Mouse (Mus musculus) CH12.LX (cell line): ENCODE results near the gene Fgf22. TPM values are rescaled to one million over a fixed set of nuclear protein-coding genes. Genes with fewer than 3 reads are reported as not detected.

Experiments used
- DNase-seq: peaks from one replicate; pipeline ENCODE4 v3.0.0-alpha.2; 2013; ENCODE audit errors: extremely low read depth
- H3K27ac ChIP-seq: 2 replicates; pipeline ENCODE4 v1.5.1; 2012; ENCODE audit warnings: low read depth, mild to moderate bottlenecking, control low read depth, moderate library complexity; ENCODE audit not compliant: insufficient read depth
- H3K27me3 ChIP-seq: replicated peaks from 2 replicates; pipeline ENCODE3; 2012; ENCODE audit warnings: inconsistent platforms
- H3K36me3 ChIP-seq, 2 experiments: replicated peaks in 1 of 2; 2 replicates each; pipeline versions ENCODE3 to v1.6.1; 2012; ENCODE audit warnings: inconsistent platforms in 1 of 2, low read length in 1 of 2, mild to moderate bottlenecking in 1 of 2, mixed read lengths in 1 of 2, moderate library complexity in 1 of 2; ENCODE audit not compliant: control insufficient read depth in 1 of 2, insufficient read depth in 1 of 2
- H3K4me1 ChIP-seq, 2 experiments: 2 replicates each; pipeline ENCODE4 v1.6.1; 2012; ENCODE audit warnings: inconsistent platforms in 1 of 2, moderate library complexity in 1 of 2; ENCODE audit not compliant: insufficient read depth in 2 of 2, control insufficient read depth in 1 of 2
- H3K4me2 ChIP-seq: 2 replicates; pipeline ENCODE4 v1.6.1; 2012; ENCODE audit warnings: low read depth, mild to moderate bottlenecking, control low read depth; ENCODE audit not compliant: poor library complexity, insufficient read depth, severe bottlenecking
- H3K4me3 ChIP-seq, 3 experiments: fragments of 150-350 bp in 1 of 3; sonication (generic) in 1 of 3; replicated peaks in 1 of 3; 2 replicates each; pipeline versions ENCODE3 to v1.5.1; 2011 to 2012; ENCODE audit warnings: low read depth in 2 of 3, low read length in 2 of 3, mild to moderate bottlenecking in 2 of 3, moderate library complexity in 2 of 3, control low read depth in 1 of 3, improper control_type of control experiment in 1 of 3, inconsistent platforms in 1 of 3, mixed read lengths in 1 of 3; ENCODE audit not compliant: poor library complexity in 1 of 3
- H3K79me2 ChIP-seq: replicated peaks from 2 replicates; pipeline ENCODE4 v1.6.1; 2012; ENCODE audit warnings: mild to moderate bottlenecking, moderate library complexity; ENCODE audit not compliant: control insufficient read depth, poor library complexity, insufficient read depth, severe bottlenecking; ENCODE audit errors: extremely low read depth
- H3K9ac ChIP-seq: 2 replicates; pipeline ENCODE4 v1.6.1; 2012; ENCODE audit warnings: low read depth, mild to moderate bottlenecking, control low read depth, moderate library complexity; ENCODE audit not compliant: insufficient read depth
- H3K9me3 ChIP-seq: replicated peaks from 2 replicates; pipeline ENCODE3; 2012; ENCODE audit warnings: low read length, inconsistent platforms, mixed read lengths
- BHLHE40 ChIP-seq: IDR thresholded peaks from 2 replicates; pipeline ENCODE4 v1.6.1; 2011; ENCODE audit warnings: mild to moderate bottlenecking, low read depth, low read length, improper control_type of control experiment
- CHD1 ChIP-seq: IDR thresholded peaks from 2 replicates; pipeline ENCODE4 v1.6.1; 2012; ENCODE audit warnings: low read depth, low read length, improper control_type of control experiment, inconsistent platforms
- CTCF ChIP-seq, 2 experiments: IDR thresholded peaks in 1 of 2; conservative IDR thresholded peaks in 1 of 2; 2 replicates each; pipeline ENCODE4 v1.5.1; 2011 to 2012; ENCODE audit warnings: low read depth in 2 of 2, low read length in 2 of 2, improper control_type of control experiment in 1 of 2, inconsistent platforms in 1 of 2, mild to moderate bottlenecking in 1 of 2, moderate library complexity in 1 of 2
- E2F4 ChIP-seq: IDR thresholded peaks from 2 replicates; pipeline ENCODE4 v1.6.1; 2011; ENCODE audit warnings: low read depth, low read length, improper control_type of control experiment; ENCODE audit not compliant: insufficient replicate concordance
- EP300 ChIP-seq: IDR thresholded peaks from 2 replicates; pipeline ENCODE4 v1.6.1; 2011; ENCODE audit warnings: low read length, improper control_type of control experiment
- HCFC1 ChIP-seq: IDR thresholded peaks from 2 replicates; pipeline ENCODE4 v1.6.1; 2012; ENCODE audit warnings: low read depth, mild to moderate bottlenecking, inconsistent platforms, low read length, improper control_type of control experiment
- JUN ChIP-seq: IDR thresholded peaks from 2 replicates; pipeline ENCODE4 v1.6.1; 2011; ENCODE audit warnings: low read depth, mild to moderate bottlenecking, low read length, improper control_type of control experiment, moderate library complexity; ENCODE audit not compliant: insufficient read depth
- JUND ChIP-seq: conservative IDR thresholded peaks from 2 replicates; pipeline ENCODE4 v1.6.1; 2011; ENCODE audit warnings: low read depth, low read length, improper control_type of control experiment
- KAT2A ChIP-seq: IDR thresholded peaks from 2 replicates; pipeline ENCODE4 v1.6.1; 2012; ENCODE audit warnings: low read length, improper control_type of control experiment, inconsistent platforms; ENCODE audit not compliant: insufficient replicate concordance
- MAZ ChIP-seq: IDR thresholded peaks from 2 replicates; pipeline ENCODE4 v1.6.1; 2012; ENCODE audit warnings: low read depth, mild to moderate bottlenecking, inconsistent platforms, low read length, improper control_type of control experiment, moderate library complexity
- MEF2A ChIP-seq: IDR thresholded peaks from 2 replicates; pipeline ENCODE4 v1.6.1; 2014; ENCODE audit warnings: low read depth, mild to moderate bottlenecking, inconsistent platforms, low read length, improper control_type of control experiment, borderline replicate concordance
- MXI1 ChIP-seq: IDR thresholded peaks from 2 replicates; pipeline ENCODE4 v1.6.1; 2011; ENCODE audit warnings: mild to moderate bottlenecking, low read depth, low read length, improper control_type of control experiment
- PAX5 ChIP-seq: IDR thresholded peaks from 2 replicates; pipeline ENCODE4 v1.6.1; 2012; ENCODE audit warnings: low read length, inconsistent platforms, mixed read lengths
- POLR2A ChIP-seq: IDR thresholded peaks from 2 replicates; pipeline ENCODE4 v1.6.1; 2011; ENCODE audit warnings: low read depth, mild to moderate bottlenecking, improper control_type of control experiment, low read length
- RCOR1 ChIP-seq: conservative IDR thresholded peaks from 2 replicates; pipeline ENCODE4 v1.6.1; 2012; ENCODE audit warnings: low read depth, mild to moderate bottlenecking, inconsistent platforms, low read length, improper control_type of control experiment
- UBTF ChIP-seq: IDR thresholded peaks from 2 replicates; pipeline ENCODE4 v1.6.1; 2012; ENCODE audit warnings: low read depth, mild to moderate bottlenecking, inconsistent platforms, low read length, improper control_type of control experiment, moderate library complexity
- USF1 ChIP-seq: IDR thresholded peaks from 2 replicates; pipeline ENCODE4 v1.6.1; 2014; ENCODE audit warnings: low read depth, mild to moderate bottlenecking, inconsistent platforms, low read length, improper control_type of control experiment
- ZKSCAN1 ChIP-seq: IDR thresholded peaks from 2 replicates; pipeline ENCODE4 v1.6.1; 2012; ENCODE audit warnings: low read depth, inconsistent platforms, low read length, improper control_type of control experiment, borderline replicate concordance
- ZMIZ1 ChIP-seq: IDR thresholded peaks from 2 replicates; pipeline ENCODE4 v1.6.1; 2012; ENCODE audit warnings: low read depth, mild to moderate bottlenecking, inconsistent platforms, low read length, improper control_type of control experiment
- dilution Hi-C: fragments of 300-500 bp; cut with MboI; formaldehyde crosslinking; loops from 2 replicates; pipeline ENCODE4 v1.14.3; 2020; ENCODE audit warnings: low sequenced_read_pairs; ENCODE audit not compliant: extremely low pct_unique_long_range_greater_than_20kb, extremely low pct_ligation_motif_present
- in situ Hi-C: fragments of 300-500 bp; cut with MboI; formaldehyde crosslinking; loops from 3 replicates; pipeline ENCODE4 v1.14.3; 2019; ENCODE audit warnings: low sequenced_read_pairs, low pct_ligation_motif_present, low pct_unique_long_range_greater_than_20kb, mixed read lengths
- polyA plus RNA-seq: library from polyadenylated mRNA; unstranded; fragments of >175 nt; gene quantifications from 2 replicates; pipeline ENCODE4 v1.2.1, GENCODE M21; 2012; ENCODE audit warnings: low read depth; ENCODE audit not compliant: insufficient read length
- total RNA-seq, 2 experiments: library from RNA; depleted of rRNA; stranded (reverse); fragments of 300-350 nt in 1 of 2; fragments of >200 nt in 1 of 2; gene quantifications; 2 replicates each; pipeline ENCODE4 v1.2.3; 2012 to 2014

Gene Fgf22
- total and polyA plus RNA-seq, 3 experiments: not detected

DNA sequence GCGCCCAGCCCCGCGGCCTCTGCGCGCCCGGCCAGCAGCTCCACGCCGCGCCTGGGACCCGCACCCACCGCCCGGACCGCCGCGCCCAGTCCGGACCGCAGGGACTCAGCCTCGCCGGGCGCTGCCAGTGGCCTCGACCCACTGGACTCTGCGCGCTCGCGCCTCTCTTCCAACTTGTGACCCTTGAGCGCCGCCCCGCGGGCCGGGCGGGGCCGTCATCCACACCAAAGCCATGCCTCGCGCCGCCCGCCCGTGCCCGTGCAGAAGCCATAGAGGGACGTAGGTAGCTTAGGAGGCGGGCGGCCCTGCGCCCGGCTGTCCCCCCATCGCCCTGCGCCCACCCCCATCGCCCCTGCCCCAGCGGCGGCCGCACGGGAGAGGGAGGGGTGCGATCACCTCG, 19.5 kb upstream of the Fgf22 start:
- no peaks in the 10 kb centered on the region for H3K4me1 ChIP-seq
- TF ChIP-seq USF1 (no peak), RCOR1 (no peak), EP300 (no peak), PAX5 (no peak), BHLHE40 (no peak)
- TF ChIP-seq, all 38 proteins: peak for 0
- DNase-seq: no peak
- peaks cover 35% of the 10 kb centered on the region for H3K9me3 ChIP-seq
- peaks cover 72 to 83% of the 10 kb centered on the region in 2 experiments for H3K36me3 ChIP-seq
- H3K27ac ChIP-seq: no peak overlapping the region
- no peak overlapping the region for H3K4me3 ChIP-seq
- no peaks in the 10 kb centered on the region for H3K79me2 ChIP-seq
- in situ Hi-C loops: no loop called here
- dilution Hi-C loops: no loop called here
- H3K4me2 ChIP-seq: no peak overlapping the region
- no peaks in the 10 kb centered on the region for H3K27me3 ChIP-seq
- no peak overlapping the region for H3K9ac ChIP-seq

DNA sequence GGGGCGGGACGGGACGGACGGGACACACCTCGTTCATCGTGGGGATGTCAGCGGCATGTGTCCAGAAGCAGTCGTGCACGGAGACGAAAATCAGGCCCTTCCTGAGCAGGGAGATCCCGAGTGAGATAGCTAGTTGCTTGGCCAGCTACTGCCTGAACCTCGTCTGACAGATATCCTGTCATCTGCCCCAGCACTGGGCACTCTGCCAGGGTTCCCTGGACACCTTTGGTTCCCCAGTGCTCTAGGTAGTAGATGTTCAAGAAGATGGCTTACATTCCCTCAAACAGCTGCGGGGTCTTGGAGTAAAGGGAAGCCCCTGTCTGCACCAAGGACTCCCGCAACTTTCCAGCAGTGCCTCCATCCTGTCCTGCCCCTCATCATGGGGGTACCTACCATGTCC, 18.2 kb upstream of the Fgf22 start:
- no peak overlapping the region for H3K4me3 ChIP-seq
- TF ChIP-seq ZMIZ1 (no peak), MEF2A (no peak), HCFC1 (no peak), MXI1 (no peak), KAT2A (no peak), POLR2A (no peak), CHD1 (no peak), ZKSCAN1 (no peak), RCOR1 (no peak)
- H3K27me3 ChIP-seq: no peaks in the 10 kb centered on the region
- no peak overlapping the region for H3K9ac ChIP-seq
- H3K36me3 ChIP-seq: peaks cover 85 to 95% of the 10 kb centered on the region in 2 experiments
- in situ Hi-C loops (no loop called here), dilution Hi-C loops (no loop called here)
- DNase-seq: no peak
- H3K79me2 ChIP-seq: no peaks in the 10 kb centered on the region
- no peak overlapping the region for H3K4me2 ChIP-seq
- H3K4me1 ChIP-seq: no peaks in the 10 kb centered on the region
- no peak overlapping the region for H3K27ac ChIP-seq
- peaks cover 35% of the 10 kb centered on the region for H3K9me3 ChIP-seq

DNA sequence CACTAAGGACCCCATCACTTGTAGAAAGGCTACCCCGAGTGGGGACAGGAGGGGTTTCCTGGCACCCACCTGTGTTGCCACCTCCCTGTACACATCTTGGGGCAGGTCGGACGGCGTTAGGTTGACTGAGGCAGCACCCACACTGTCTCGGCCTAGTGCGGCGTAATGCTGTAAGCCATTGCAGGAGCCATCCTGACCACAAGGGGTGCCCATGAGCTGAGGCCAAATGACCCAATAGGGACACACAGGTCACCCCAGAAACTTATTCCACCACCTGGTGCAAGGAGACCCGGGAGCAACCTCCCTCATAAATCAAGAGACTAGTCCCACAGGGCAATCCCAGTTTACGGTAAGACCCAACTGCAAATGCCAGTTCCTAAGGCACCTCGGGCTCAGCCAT, 16.6 kb upstream of the Fgf22 start:
- Histone ChIP-seq H3K4me2 (no peak overlapping the region), H3K79me2 (no peaks in the 10 kb centered on the region), H3K27ac (no peak overlapping the region), H3K9me3 (peaks cover 33% of the 10 kb centered on the region), H3K36me3 (peaks cover 95 to 99% of the 10 kb centered on the region in 2 experiments), H3K4me3 (no peak overlapping the region), H3K9ac (no peak overlapping the region), H3K27me3 (no peaks in the 10 kb centered on the region), H3K4me1 (no peaks in the 10 kb centered on the region)
- dilution Hi-C loops (no loop called here), in situ Hi-C loops (no loop called here)
- TF ChIP-seq E2F4: no peak
- peak; percentile 36 to 61 for TF ChIP-seq CTCF (conservative IDR thresholded peaks at IDR 0.05 in 1 of 2, IDR thresholded peaks at IDR 0.05 in 1 of 2; ENCODE audit: low read depth in 2 of 2, low read length in 2 of 2)
- TF ChIP-seq JUN: no peak
- no peak for TF ChIP-seq ZKSCAN1
- TF ChIP-seq MAZ: no peak
- no peak for TF ChIP-seq KAT2A
- TF ChIP-seq UBTF: no peak
- no peak for TF ChIP-seq JUND
- DNase-seq: no peak
